Mouse (Mus musculus) bone marrow macrophage, adult 2 months (primary cell): Measurements from ENCODE around the gene Zhx3.

Experiments used
- CTCF ChIP-seq: IDR thresholded peaks from 2 replicates; pipeline ENCODE4 v1.5.1; 2012; ENCODE audit warnings: low read depth, mild to moderate bottlenecking, low read length, moderate library complexity
- POLR2A ChIP-seq: IDR thresholded peaks from 2 replicates; pipeline ENCODE4 v1.6.1; 2012; ENCODE audit warnings: mild to moderate bottlenecking, low read depth, low read length, borderline replicate concordance

DNA sequence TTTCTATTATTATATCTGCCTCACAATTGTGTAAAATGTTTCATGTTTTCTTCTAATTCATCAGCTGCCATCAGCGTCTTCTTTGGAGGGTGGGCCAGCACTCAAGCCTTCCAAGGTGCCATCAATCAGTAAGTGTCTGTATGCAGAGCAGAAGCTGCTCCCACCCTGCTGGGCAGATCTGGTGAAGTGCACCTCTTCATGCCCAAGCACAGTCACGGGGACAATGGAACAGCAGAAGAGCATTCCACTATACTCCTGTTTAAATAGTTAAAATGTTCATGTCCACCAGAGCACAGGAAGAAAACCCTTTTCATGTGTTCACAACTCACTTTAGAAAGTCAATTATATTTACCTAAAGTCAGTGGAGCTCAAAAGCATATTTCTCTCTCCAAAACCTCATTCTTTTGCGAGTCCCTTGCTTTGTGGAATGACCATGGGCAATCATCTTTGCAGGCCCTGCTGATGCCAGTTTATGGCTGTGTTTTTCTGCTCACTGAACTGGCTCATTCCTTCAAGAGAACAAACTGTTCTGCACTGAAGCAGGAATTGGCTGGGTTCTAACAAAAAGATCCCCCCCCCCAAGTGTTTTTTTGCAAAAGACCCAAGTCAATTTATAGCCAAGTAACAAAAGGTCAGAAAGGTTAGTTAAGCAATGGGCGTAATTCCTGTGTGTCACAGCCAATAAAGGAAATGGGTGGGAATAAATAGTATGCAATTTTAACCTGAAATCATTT, 67.8 kb downstream of the Zhx3 start:
- TF ChIP-seq CTCF: no peak
- TF ChIP-seq POLR2A: no peak
